In the genomic region with DNA sequence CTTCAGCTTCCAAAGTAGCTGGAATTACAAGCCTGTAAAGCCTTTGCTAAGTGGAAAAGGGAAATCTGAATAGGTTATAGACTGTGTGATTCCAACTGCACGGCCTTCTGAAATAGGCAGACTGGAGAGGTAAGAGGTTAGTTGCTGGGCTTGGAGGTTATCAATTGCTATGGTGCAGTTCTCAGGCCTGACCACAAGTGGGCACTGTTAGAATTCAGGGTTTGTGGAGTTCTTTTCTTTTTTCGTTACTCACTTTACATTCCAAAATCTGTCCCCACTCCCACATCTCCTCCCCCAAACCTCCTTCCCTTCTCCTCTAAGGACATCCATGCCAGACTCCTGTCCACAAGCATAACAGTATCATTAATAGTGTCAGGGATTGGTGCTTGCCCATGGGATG, we compare ENCODE assay signal across 9 mouse cellular contexts. TPM values are rescaled to one million over a fixed set of nuclear protein-coding genes. Genes with fewer than 3 reads are reported as not detected.
DNase-seq lines count a peak whose midpoint lies in the region; ATAC-seq lines count a peak whose summit lies in the region.
"Had no signal": no experiment of that assay in that cellular context is flagged by ENCODE, and none has a peak within 500 bp of the region (broad histone marks: within the 10 kb centered on the region; RNA-seq: fewer than 3 reads in every experiment).

No protein-coding gene starts in this region.

- peaks cover 6% of the 10 kb centered on the region for H3K4me1 ChIP-seq in forebrain, embryonic 10.5 days
- no peaks in the 10 kb centered on the region for H3K4me1 ChIP-seq in forebrain, embryonic 13.5 days
- H3K4me1 ChIP-seq in liver, embryonic 12.5 days = peaks cover 10% of the 10 kb centered on the region
- H3K4me1 ChIP-seq: hindbrain, embryonic 15.5 days had no signal

- peak; percentile 46 for DNase-seq in forebrain, embryonic 10.5 days (ENCODE audit: extremely low spot score, low spot score)
- peak; percentile 34 for DNase-seq in liver
- DNase-seq in Muller cell, postnatal 12 days (ENCODE audit: inconsistent ontology term) = peak; percentile 14
- DNase-seq in lung, postnatal 25 days (ENCODE audit: low spot score) = peak; percentile 41
- DNase-seq in thymus, postnatal 25 days = peak; percentile 52

- H3K27me3 ChIP-seq in forebrain, embryonic 10.5 days (ENCODE audit: poor library complexity, severe bottlenecking) = no peaks in the 10 kb centered on the region
- no peaks in the 10 kb centered on the region for H3K27me3 ChIP-seq in forebrain, embryonic 13.5 days
- no peaks in the 10 kb centered on the region for H3K27me3 ChIP-seq in liver, embryonic 12.5 days (replicated peaks)
- H3K27me3 ChIP-seq: hindbrain, embryonic 15.5 days had no signal

- H3K9me3 ChIP-seq in forebrain, embryonic 10.5 days = no peaks in the 10 kb centered on the region
- H3K9me3 ChIP-seq in forebrain, embryonic 13.5 days (replicated peaks) = no peaks in the 10 kb centered on the region
- no peaks in the 10 kb centered on the region for H3K9me3 ChIP-seq in liver, embryonic 12.5 days (replicated peaks)
- H3K9me3 ChIP-seq: hindbrain, embryonic 15.5 days had no signal

- H3K4me2 ChIP-seq in forebrain, embryonic 13.5 days = no peak overlapping the region
- no peak overlapping the region for H3K4me2 ChIP-seq in liver, embryonic 12.5 days
- H3K4me2 ChIP-seq: hindbrain, embryonic 15.5 days had no signal

- H3K27ac ChIP-seq in forebrain, embryonic 10.5 days = no peak overlapping the region
- H3K27ac ChIP-seq in forebrain, embryonic 13.5 days = no peak overlapping the region
- H3K27ac ChIP-seq in liver, embryonic 12.5 days = no peak overlapping the region
- H3K27ac ChIP-seq: hindbrain, embryonic 15.5 days had no signal

- no peak for ATAC-seq in forebrain, embryonic 13.5 days
- no peak for ATAC-seq in liver, embryonic 12.5 days
- ATAC-seq in erythroid progenitor cell, adult 5-6 weeks (replicated peaks; ENCODE audit: low FRiP score, poor library complexity, severe bottlenecking) = peak; percentile 73

- no peak overlapping the region for H3K4me3 ChIP-seq in forebrain, embryonic 10.5 days
- H3K4me3 ChIP-seq in forebrain, embryonic 13.5 days = no peak overlapping the region
- no peak overlapping the region for H3K4me3 ChIP-seq in liver, embryonic 12.5 days
- H3K4me3 ChIP-seq: hindbrain, embryonic 15.5 days had no signal

- H3K9ac ChIP-seq in forebrain, embryonic 13.5 days = no peak overlapping the region
- no peak overlapping the region for H3K9ac ChIP-seq in liver, embryonic 12.5 days
- H3K9ac ChIP-seq: hindbrain, embryonic 15.5 days had no signal

- 41% methylated on average over 2 of the region's 2 CpGs for WGBS in forebrain, embryonic 10.5 days
- WGBS in forebrain, embryonic 13.5 days = 46% methylated on average over 2 of the region's 2 CpGs
- WGBS in liver, embryonic 12.5 days (ENCODE audit: insufficient replicate concordance) = 39% methylated on average over 2 of the region's 2 CpGs

- peaks cover 33% of the 10 kb centered on the region for H3K36me3 ChIP-seq in forebrain, embryonic 10.5 days (replicated peaks)
- H3K36me3 ChIP-seq in forebrain, embryonic 13.5 days (ENCODE audit: poor library complexity, severe bottlenecking) = peaks cover 29% of the 10 kb centered on the region
- peaks cover 29% of the 10 kb centered on the region for H3K36me3 ChIP-seq in liver, embryonic 12.5 days

RNA-seq across cellular contexts. Expression of gene Selenow, which starts 8.0 kb away (rescaled TPM):
- polyA plus RNA-seq in forebrain, embryonic 10.5 days (2016; fragmentation: Nextera tagmentation; extraction: Ambion mirVana) = 828 and 843 TPM in 2 replicates
- 1,237 and 1,357 TPM in 2 replicates for polyA plus RNA-seq in forebrain, embryonic 13.5 days (2015; fragmentation: Nextera tagmentation; extraction: Ambion mirVana)
- 445 and 464 TPM in 2 replicates for polyA plus RNA-seq in liver, embryonic 12.5 days (2016; fragmentation: Nextera tagmentation; extraction: Ambion mirVana)
- total RNA-seq in erythroid progenitor cell, adult 5-6 weeks (2015; ENCODE audit: low replicate concordance) = 52.4 and 65.6 TPM in 2 replicates
- total RNA-seq in erythroid progenitor cell, adult 5-6 weeks (2017; ENCODE audit: low replicate concordance) = 19.6 and 25.3 TPM in 2 replicates

RNA-seq across cellular contexts. Expression of gene Nop53, which starts 31.6 kb away (rescaled TPM):
- 171 and 179 TPM in 2 replicates for polyA plus RNA-seq in forebrain, embryonic 10.5 days (2016; fragmentation: Nextera tagmentation; extraction: Ambion mirVana)
- 150 and 152 TPM in 2 replicates for polyA plus RNA-seq in forebrain, embryonic 13.5 days (2015; fragmentation: Nextera tagmentation; extraction: Ambion mirVana)
- 130 and 143 TPM in 2 replicates for polyA plus RNA-seq in liver, embryonic 12.5 days (2016; fragmentation: Nextera tagmentation; extraction: Ambion mirVana)
- total RNA-seq in erythroid progenitor cell, adult 5-6 weeks (2015; ENCODE audit: low replicate concordance) = 23.9 and 38.2 TPM in 2 replicates
- 66.1 and 114 TPM in 2 replicates for total RNA-seq in erythroid progenitor cell, adult 5-6 weeks (2017; ENCODE audit: low replicate concordance)

RNA-seq across cellular contexts. Expression of gene Crxos, which starts 31.8 kb away (rescaled TPM):
- polyA plus RNA-seq in forebrain, embryonic 10.5 days (2016; fragmentation: Nextera tagmentation; extraction: Ambion mirVana) = not detected in 2 replicates
- not detected in 2 replicates for polyA plus RNA-seq in forebrain, embryonic 13.5 days (2015; fragmentation: Nextera tagmentation; extraction: Ambion mirVana)
- polyA plus RNA-seq in liver, embryonic 12.5 days (2016; fragmentation: Nextera tagmentation; extraction: Ambion mirVana) = not detected in 2 replicates
- not detected in 2 replicates for total RNA-seq in erythroid progenitor cell, adult 5-6 weeks (2015; ENCODE audit: low replicate concordance)
- not detected in 2 replicates for total RNA-seq in erythroid progenitor cell, adult 5-6 weeks (2017; ENCODE audit: low replicate concordance)
- polyA plus RNA-seq: hindbrain, embryonic 15.5 days had no signal

RNA-seq across cellular contexts. Expression of gene Crx, which starts 34.5 kb away (rescaled TPM):
- polyA plus RNA-seq in forebrain, embryonic 10.5 days (2016; fragmentation: Nextera tagmentation; extraction: Ambion mirVana) = 0.07 and 0.27 TPM in 2 replicates
- not detected in 2 replicates for polyA plus RNA-seq in forebrain, embryonic 13.5 days (2015; fragmentation: Nextera tagmentation; extraction: Ambion mirVana)
- not detected in 2 replicates for polyA plus RNA-seq in liver, embryonic 12.5 days (2016; fragmentation: Nextera tagmentation; extraction: Ambion mirVana)
- total RNA-seq in erythroid progenitor cell, adult 5-6 weeks (2015; ENCODE audit: low replicate concordance) = not detected in 2 replicates
- not detected in 2 replicates for total RNA-seq in erythroid progenitor cell, adult 5-6 weeks (2017; ENCODE audit: low replicate concordance)
- polyA plus RNA-seq: hindbrain, embryonic 15.5 days had no signal

RNA-seq across cellular contexts. Expression of gene Ehd2, which starts 53.1 kb away (rescaled TPM):
- 10.1 and 11.2 TPM in 2 replicates for polyA plus RNA-seq in forebrain, embryonic 10.5 days (2016; fragmentation: Nextera tagmentation; extraction: Ambion mirVana)
- 3.6 and 4.4 TPM in 2 replicates for polyA plus RNA-seq in forebrain, embryonic 13.5 days (2015; fragmentation: Nextera tagmentation; extraction: Ambion mirVana)
- polyA plus RNA-seq in liver, embryonic 12.5 days (2016; fragmentation: Nextera tagmentation; extraction: Ambion mirVana) = 6.5 and 7.8 TPM in 2 replicates
- total RNA-seq in erythroid progenitor cell, adult 5-6 weeks (2015; ENCODE audit: low replicate concordance) = 2.9 and 5.4 TPM in 2 replicates
- total RNA-seq in erythroid progenitor cell, adult 5-6 weeks (2017; ENCODE audit: low replicate concordance) = 0.64 and 0.76 TPM in 2 replicates
